Mouse (Mus musculus) G1E (cell line): ENCODE results near the gene Rtn4rl1. TPM values are rescaled to one million over a fixed set of nuclear protein-coding genes. Genes with fewer than 3 reads are reported as not detected.

Experiments
- ATAC-seq: 2 replicates; pipeline ENCODE4 v1.8.0; 2016; ENCODE audit warnings: mild to moderate bottlenecking; ENCODE audit not compliant: insufficient number of reproducible peaks, poor library complexity, low FRiP score, severe bottlenecking; ENCODE audit errors: extremely low read depth
- DNase-seq: peaks from one replicate; pipeline ENCODE4 v3.0.0; 2012; ENCODE audit warnings: low spot score
- H3K27me3 ChIP-seq: 2 replicates; pipeline ENCODE4 v1.6.1; 2012; ENCODE audit warnings: mild to moderate bottlenecking, low read length, inconsistent platforms; ENCODE audit not compliant: insufficient read depth
- H3K36me3 ChIP-seq: replicated peaks from 2 replicates; pipeline ENCODE3; 2012; ENCODE audit warnings: mild to moderate bottlenecking, inconsistent platforms
- H3K4me1 ChIP-seq: 2 replicates; pipeline ENCODE4 v1.6.1; 2012; ENCODE audit warnings: low read depth, low read length, inconsistent platforms, mixed read lengths; ENCODE audit not compliant: insufficient read depth
- H3K4me3 ChIP-seq: 2 replicates; pipeline ENCODE4 v1.5.1; 2012; ENCODE audit warnings: low read depth, mild to moderate bottlenecking, inconsistent platforms, low read length, moderate library complexity, mixed read lengths
- H3K9me3 ChIP-seq: replicated peaks from 2 replicates; pipeline ENCODE4 v1.6.1; 2012; ENCODE audit warnings: inconsistent platforms
- CTCF ChIP-seq: IDR thresholded peaks from 2 replicates; pipeline ENCODE4 v1.5.1; 2012; ENCODE audit warnings: low read depth, low read length, inconsistent platforms, mixed read lengths
- GATA1 ChIP-seq: IDR thresholded peaks from 2 replicates; pipeline ENCODE4 v1.6.1; 2012; ENCODE audit warnings: borderline replicate concordance, low read length, inconsistent platforms, mixed read lengths
- GATA2 ChIP-seq: IDR thresholded peaks from 2 replicates; pipeline ENCODE4 v1.6.1; 2012; ENCODE audit warnings: low read depth, low read length, inconsistent platforms, borderline replicate concordance
- POLR2AphosphoS5 ChIP-seq: IDR thresholded peaks from 2 replicates; pipeline ENCODE4 v1.6.1; 2012; ENCODE audit warnings: low read depth, low read length, inconsistent platforms; ENCODE audit not compliant: insufficient replicate concordance
- TAL1 ChIP-seq: conservative IDR thresholded peaks from 2 replicates; pipeline ENCODE4 v1.6.1; 2012; ENCODE audit warnings: low read depth, low read length, inconsistent platforms, mixed read lengths
- polyA plus RNA-seq: library from polyadenylated mRNA; stranded (reverse); fragments of >175 nt; gene quantifications from 2 replicates; pipeline ENCODE4 v1.2.3, GENCODE M21; 2012
- total RNA-seq, 2 experiments: library from RNA; stranded (forward) in 1 of 2; stranded (reverse) in 1 of 2; fragments of 200-1000 nt in 1 of 2; fragments of >200 nt in 1 of 2; fragmentation: Nextera tagmentation in 1 of 2; gene quantifications; 2 replicates each; pipeline ENCODE4 v1.2.3; 2014 to 2017

The Rtn4rl1 gene
- total and polyA plus RNA-seq, 3 experiments: not detected

DNA sequence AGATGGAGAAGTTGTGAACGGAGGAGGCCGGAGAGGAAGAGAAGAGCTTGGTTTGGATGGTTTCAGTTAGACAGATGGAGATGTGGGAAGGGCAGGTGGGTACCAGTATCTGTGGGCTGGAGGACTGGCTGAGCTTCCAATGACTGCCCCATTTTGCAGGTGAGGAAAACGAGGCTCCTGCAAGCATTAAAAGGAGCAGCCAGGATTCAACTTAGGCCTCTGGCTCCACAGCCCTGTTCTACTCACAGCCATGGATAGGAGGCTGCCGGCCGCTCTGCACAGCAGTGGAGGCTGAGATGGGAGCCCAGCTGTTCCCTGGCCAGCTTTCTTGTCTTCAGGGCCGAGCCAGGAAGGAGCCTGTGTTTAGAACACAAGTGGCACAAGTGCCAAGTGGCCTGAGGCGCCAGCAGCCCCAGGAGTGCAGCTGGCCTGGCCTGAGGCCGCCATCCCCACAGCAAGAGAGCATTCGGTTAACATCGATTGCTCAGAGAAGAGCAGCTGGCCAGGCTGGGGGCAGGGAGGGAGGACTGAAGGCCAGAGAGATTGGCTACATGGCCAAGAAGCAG is 66.5 kb downstream of the Rtn4rl1 start:
- H3K36me3 ChIP-seq: no peaks in the 10 kb centered on the region
- TF ChIP-seq TAL1 (no peak), POLR2AphosphoS5 (no peak), GATA1 (no peak), GATA2 (no peak), CTCF (no peak)
- no peak overlapping the region for H3K4me3 ChIP-seq
- DNase-seq (no peak), ATAC-seq (no peak)
- H3K9me3 ChIP-seq: no peaks in the 10 kb centered on the region
- peaks cover 68% of the 10 kb centered on the region for H3K27me3 ChIP-seq
- peaks cover 15% of the 10 kb centered on the region for H3K4me1 ChIP-seq

DNA sequence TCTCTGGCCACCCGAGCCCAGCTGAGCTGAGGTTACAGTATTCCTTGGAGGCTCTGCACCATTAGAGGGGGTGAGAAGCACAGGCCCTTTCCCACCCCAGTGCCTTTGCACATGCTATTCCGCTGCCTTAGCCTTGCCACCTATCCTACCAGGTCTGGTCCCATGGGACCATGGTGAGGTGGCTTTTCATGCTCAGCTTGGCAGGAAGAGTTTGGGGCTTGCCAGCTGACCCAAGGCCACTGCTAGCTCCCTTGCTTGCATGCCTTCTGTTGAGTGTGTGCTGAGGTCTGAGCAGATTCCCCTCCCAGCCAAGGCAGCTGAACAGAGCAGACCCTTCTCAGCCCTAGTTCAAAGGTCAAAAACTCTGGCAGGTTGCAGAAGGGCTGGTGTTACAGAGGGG is 67.4 kb downstream of the Rtn4rl1 start:
- Histone ChIP-seq H3K4me1 (peaks cover 13% of the 10 kb centered on the region), H3K27me3 (peaks cover 78% of the 10 kb centered on the region), H3K4me3 (no peak overlapping the region), H3K9me3 (no peaks in the 10 kb centered on the region), H3K36me3 (no peaks in the 10 kb centered on the region)
- DNase-seq (no peak), ATAC-seq (no peak)
- TF ChIP-seq CTCF (no peak), GATA2 (no peak)

DNA sequence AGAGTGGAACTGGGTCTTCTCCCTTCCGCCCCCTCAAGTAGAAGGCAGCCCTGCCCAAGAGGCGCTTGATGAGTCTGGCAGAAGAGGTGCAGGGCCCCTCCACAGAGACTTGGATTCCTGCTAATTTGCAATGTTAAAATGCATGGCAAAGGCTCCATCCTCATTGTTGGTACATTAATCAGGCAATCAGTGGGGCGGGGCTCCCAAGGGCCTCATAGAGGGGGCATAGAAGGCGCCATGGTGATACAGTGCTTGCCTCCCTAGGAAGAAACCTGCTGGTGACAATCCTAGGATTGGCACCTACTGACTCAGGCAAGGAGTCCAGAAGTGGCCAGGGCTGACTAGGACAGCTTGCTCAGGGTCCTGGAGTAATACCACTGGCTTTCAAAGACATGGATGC is 68.1 kb downstream of the Rtn4rl1 start:
- H3K4me1 ChIP-seq: peaks cover 13% of the 10 kb centered on the region
- TF ChIP-seq POLR2AphosphoS5: no peak
- no peak for TF ChIP-seq GATA2
- no peak for TF ChIP-seq GATA1
- no peak for TF ChIP-seq TAL1
- TF ChIP-seq CTCF: no peak
- H3K9me3 ChIP-seq: no peaks in the 10 kb centered on the region
- peaks cover 78% of the 10 kb centered on the region for H3K27me3 ChIP-seq
- DNase-seq (no peak), ATAC-seq (no peak)
- no peak overlapping the region for H3K4me3 ChIP-seq
- no peaks in the 10 kb centered on the region for H3K36me3 ChIP-seq

DNA sequence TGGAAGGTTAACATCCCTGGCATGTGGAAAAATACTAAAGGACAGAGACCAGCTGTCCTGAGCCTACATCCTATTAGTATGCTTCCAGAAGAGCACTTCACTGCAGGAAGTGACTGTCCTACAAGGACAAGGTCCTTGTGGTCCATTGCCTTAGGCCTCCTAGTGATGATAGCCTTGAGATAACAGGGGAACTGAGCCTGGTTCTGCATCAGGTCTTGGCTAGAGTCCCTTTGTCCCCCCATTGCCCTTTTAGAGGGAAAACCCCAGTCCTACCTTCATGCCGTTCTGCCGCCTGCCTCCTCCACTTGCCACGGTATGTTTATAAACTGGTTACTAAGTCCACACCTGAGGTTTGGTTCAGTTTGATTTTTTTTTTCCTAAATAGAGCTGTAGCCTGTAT is 68.6 kb downstream of the Rtn4rl1 start:
- no peak for ATAC-seq
- TF ChIP-seq GATA1 (no peak), GATA2 (no peak), CTCF (no peak), POLR2AphosphoS5 (no peak), TAL1 (no peak)

DNA sequence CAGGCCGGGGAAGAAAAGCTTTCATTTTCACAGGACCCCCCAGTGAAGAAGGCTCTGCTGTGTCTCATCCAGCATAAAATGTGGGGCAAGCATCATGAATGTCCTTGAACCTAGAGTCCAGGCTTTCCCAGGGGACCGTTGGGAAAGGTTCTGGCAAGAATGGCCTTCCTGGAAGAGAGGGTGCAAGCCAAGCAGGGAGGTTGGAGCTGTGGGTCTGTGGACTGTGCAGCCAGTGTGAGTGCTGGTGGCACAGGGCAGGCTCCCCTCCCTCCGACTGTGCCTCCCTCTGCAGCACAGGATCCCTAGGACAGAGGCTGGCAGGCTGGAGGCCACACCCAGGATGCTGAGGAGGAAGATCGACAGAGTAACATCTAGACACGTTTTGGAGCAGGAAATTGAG is 69.2 kb downstream of the Rtn4rl1 start:
- DNase-seq (no peak), ATAC-seq (no peak)
- Histone ChIP-seq H3K4me1 (peaks cover 15% of the 10 kb centered on the region), H3K4me3 (no peak overlapping the region), H3K27me3 (peaks cover 74% of the 10 kb centered on the region), H3K36me3 (no peaks in the 10 kb centered on the region), H3K9me3 (no peaks in the 10 kb centered on the region)
- TF ChIP-seq TAL1: no peak
- TF ChIP-seq GATA2: no peak
- no peak for TF ChIP-seq POLR2AphosphoS5
- TF ChIP-seq CTCF: no peak
- no peak for TF ChIP-seq GATA1

More for the DNA sequence above, 68.6 kb downstream of the Rtn4rl1 start:
- DNase-seq: no peak
- no peak overlapping the region for H3K4me3 ChIP-seq
- H3K27me3 ChIP-seq: peaks cover 77% of the 10 kb centered on the region
- peaks cover 13% of the 10 kb centered on the region for H3K4me1 ChIP-seq
- H3K9me3 ChIP-seq: no peaks in the 10 kb centered on the region
- H3K36me3 ChIP-seq: no peaks in the 10 kb centered on the region

DNA sequence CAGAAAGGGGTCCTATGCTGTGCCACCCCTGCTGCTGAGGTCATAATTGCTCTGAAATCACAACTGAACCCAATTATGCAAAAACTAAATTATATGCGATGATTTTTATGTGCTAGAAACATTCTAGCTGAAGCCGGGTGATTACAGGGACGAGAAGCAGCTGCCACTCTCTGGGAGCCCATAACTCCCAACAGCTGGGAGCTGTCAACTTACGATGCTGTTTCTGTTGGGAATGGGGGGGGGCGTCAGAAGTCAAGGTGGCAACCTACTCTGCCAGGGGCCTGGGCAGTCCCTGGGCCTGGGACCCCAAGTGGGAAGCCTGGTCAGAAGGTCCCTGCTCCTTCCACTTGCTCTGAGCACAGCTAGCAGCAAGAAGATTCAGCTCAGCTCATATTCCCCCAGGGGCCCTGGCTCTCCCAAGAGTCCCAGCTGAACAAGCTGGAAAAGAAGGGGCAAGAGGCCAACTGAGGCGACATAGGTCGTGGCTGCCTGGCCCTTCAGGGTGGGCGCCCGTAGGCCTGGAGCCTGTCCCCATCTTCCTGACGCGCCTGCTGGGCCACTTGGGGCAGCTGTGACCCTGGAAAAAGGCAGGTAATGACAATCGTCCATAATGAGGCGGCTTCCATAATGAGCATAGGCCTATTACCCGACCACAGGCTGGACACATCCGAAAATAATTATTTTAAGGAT is 69.8 kb downstream of the Rtn4rl1 start:
- TF ChIP-seq POLR2AphosphoS5: no peak
- DNase-seq (no peak), ATAC-seq (no peak)
- H3K4me3 ChIP-seq: no peak overlapping the region
- H3K9me3 ChIP-seq: no peaks in the 10 kb centered on the region
- H3K4me1 ChIP-seq: peaks cover 20% of the 10 kb centered on the region
- no peaks in the 10 kb centered on the region for H3K36me3 ChIP-seq
- peaks cover 74% of the 10 kb centered on the region for H3K27me3 ChIP-seq

DNA sequence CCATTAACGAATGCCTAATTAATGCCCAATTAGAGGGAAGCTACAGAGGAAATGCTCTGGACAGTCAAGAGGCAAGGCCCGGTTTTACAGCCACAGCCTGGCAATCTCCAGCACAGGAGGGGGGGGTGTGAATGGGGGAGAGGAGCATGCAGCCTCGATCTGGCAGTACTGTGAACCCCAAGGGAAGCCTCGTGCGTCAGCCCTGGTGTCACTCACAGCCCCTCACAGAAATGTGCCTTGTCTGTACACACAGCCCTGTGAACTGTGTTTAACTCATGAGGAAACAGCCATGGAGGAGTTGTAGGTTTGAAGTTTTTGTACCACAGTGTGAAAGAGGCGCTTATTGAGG is 70.4 kb downstream of the Rtn4rl1 start:
- H3K4me1 ChIP-seq: peaks cover 24% of the 10 kb centered on the region
- TF ChIP-seq GATA1 (no peak), GATA2 (no peak), TAL1 (no peak), POLR2AphosphoS5 (no peak), CTCF (no peak)
- DNase-seq (no peak), ATAC-seq (no peak)
- no peaks in the 10 kb centered on the region for H3K9me3 ChIP-seq
- H3K27me3 ChIP-seq: peaks cover 74% of the 10 kb centered on the region
- H3K36me3 ChIP-seq: no peaks in the 10 kb centered on the region
- H3K4me3 ChIP-seq: no peak overlapping the region
